Mouse (Mus musculus): ENCODE results near the gene Olfr374.
"Not testable (repeated sequence)": the region's sequence is repeated elsewhere in the genome, so short reads cannot be mapped to it uniquely, and the experiment has no call there.

GRCm38 (mm10) chr8:72066819-72067399 is 39.9 kb upstream of the Olfr374 start:
- not testable (repeated sequence) for TF ChIP-seq POLR2A (IDR thresholded peaks at IDR 0.05; ENCODE audit: extremely low read depth, insufficient read depth, low read length); CTCF (IDR thresholded peaks at IDR 0.05; ENCODE audit: low read depth, low read length)

All from liver, adult 2 months (tissue).